Mouse (Mus musculus) kidney, adult 2 months (tissue): ENCODE measurements around the gene Mb21d2.

Experiments used
- CTCF ChIP-seq: fragments of 200-500 bp; conservative IDR thresholded peaks from 2 replicates; pipeline ENCODE4 v1.5.1; 2011; ENCODE audit warnings: low read depth, mild to moderate bottlenecking, control low read depth, low read length, moderate library complexity, mixed read lengths; ENCODE audit not compliant: insufficient read depth, insufficient read length
- POLR2A ChIP-seq: fragments of 200-500 bp; IDR thresholded peaks from one replicate; pipeline ENCODE4 v1.6.1; 2011; ENCODE audit warnings: low read depth, low read length, control low read depth

GRCm38 (mm10) chr16:28824781-28825180 lies 104.7 kb downstream of the Mb21d2 start:
- no peak for TF ChIP-seq CTCF
- no peak for TF ChIP-seq POLR2A
